21 mouse cellular contexts compared by ENCODE assay signal in the genomic region with DNA sequence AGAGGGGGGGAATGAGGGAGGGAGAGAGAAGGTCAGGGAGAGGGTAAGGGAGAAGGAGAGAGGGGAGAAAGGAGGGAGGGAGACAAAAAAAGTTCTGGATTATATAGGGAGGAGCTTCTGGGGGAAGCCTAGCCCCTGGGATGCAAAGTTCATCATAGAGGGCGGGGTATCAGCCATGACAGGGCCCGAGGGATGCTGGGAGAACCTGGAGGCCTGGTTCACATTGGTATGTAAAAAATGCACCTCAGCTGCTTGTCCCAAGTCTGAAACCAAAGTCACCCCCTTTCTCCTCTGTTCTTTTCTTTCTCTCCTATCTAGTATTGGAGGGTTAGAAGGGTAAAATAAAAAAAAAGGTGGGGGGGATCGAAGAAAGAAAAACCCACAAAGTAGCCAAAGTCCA. TPM values are rescaled to one million over a fixed set of nuclear protein-coding genes. Genes with fewer than 3 reads are reported as not detected.
"Had no signal": no experiment of that assay in that cellular context is flagged by ENCODE, and none has a peak within 500 bp of the region (broad histone marks: within the 10 kb centered on the region; RNA-seq: fewer than 3 reads in every experiment).

No protein-coding gene starts in this region.

- H3K4me3 ChIP-seq: layer of hippocampus, adult 2 months; liver, embryonic 13.5 days; midbrain, embryonic 12.5 days; midbrain, embryonic 15.5 days; neural tube, embryonic 12.5 days; neural tube, embryonic 15.5 days had no signal

- H3K9me3 ChIP-seq: liver, embryonic 13.5 days; midbrain, embryonic 12.5 days; midbrain, embryonic 15.5 days; neural tube, embryonic 12.5 days; neural tube, embryonic 15.5 days had no signal

- ATAC-seq: midbrain, embryonic 15.5 days had no signal

- DNase-seq: kidney, adult 9 months; kidney, postnatal 14 days; layer of hippocampus, adult 9-11 months; liver, embryonic 13.5 days; lung, adult 2 months; lung, postnatal 14 days; lung, postnatal 4 days; right cerebral cortex, adult 18-20 months; right cerebral cortex, postnatal 14 days; right cerebral cortex, postnatal 4 days had no signal

- H3K27ac ChIP-seq: layer of hippocampus, adult 2 months; liver, embryonic 13.5 days; midbrain, embryonic 12.5 days; midbrain, embryonic 15.5 days; neural tube, embryonic 12.5 days; neural tube, embryonic 15.5 days had no signal

- H3K4me1 ChIP-seq: midbrain, embryonic 12.5 days; midbrain, embryonic 15.5 days; neural tube, embryonic 12.5 days had no signal

- H3K9ac ChIP-seq: liver, embryonic 13.5 days; midbrain, embryonic 12.5 days; midbrain, embryonic 15.5 days; neural tube, embryonic 12.5 days; neural tube, embryonic 15.5 days had no signal

- H3K27me3 ChIP-seq: liver, embryonic 13.5 days; midbrain, embryonic 12.5 days; midbrain, embryonic 15.5 days; neural tube, embryonic 12.5 days; neural tube, embryonic 15.5 days had no signal

- H3K4me2 ChIP-seq: liver, embryonic 13.5 days; midbrain, embryonic 12.5 days; midbrain, embryonic 15.5 days; neural tube, embryonic 12.5 days; neural tube, embryonic 15.5 days had no signal

- H3K36me3 ChIP-seq: liver, embryonic 13.5 days had no signal

RNA-seq across cellular contexts. Expression of gene Agr2, which starts 27.4 kb away (rescaled TPM):
- total RNA-seq: layer of hippocampus, adult 2 months; layer of hippocampus, postnatal 25 days; left cerebral cortex, adult 18-20 months; left cerebral cortex, postnatal 36 days; liver, adult 2 months; megakaryocyte progenitor cell, adult 5-6 weeks had no signal
- polyA plus RNA-seq: limb, embryonic 11.5 days; midbrain, embryonic 12.5 days; neural tube, embryonic 12.5 days; neural tube, embryonic 15.5 days had no signal
